Mouse (Mus musculus) brain, adult 10 weeks (tissue): ENCODE results near the gene Spem1. TPM values are rescaled to one million over a fixed set of nuclear protein-coding genes. Genes with fewer than 3 reads are reported as not detected.

Experiments used
- polyA plus RNA-seq: library from polyadenylated mRNA; stranded (reverse); fragments of 350-450 nt; fragmentation: Illumina TruSeq; extraction: RNeasy Lipid Tissue Mini Kit (QIAGEN cat#74804); gene quantifications from one replicate; pipeline ENCODE4 v1.2.3, GENCODE M21; 2015; ENCODE audit warnings: low read depth, low replicate concordance

The Spem1 gene
- not detected for polyA plus RNA-seq

GRCm38 (mm10) chr11:69822080-69822479, at the start of gene Spem1:
Gene Spem1 (minus strand): TSS chr11:69822180.

GRCm38 (mm10) chr11:69858113-69858998, 36.4 kb upstream of the Spem1 start, which contains the start of gene Tnk1:
Gene Tnk1 (minus strand): TSS chr11:69858730.

GRCm38 (mm10) chr11:69846198-69846680, 24.3 kb upstream of the Spem1 start, which contains the start of gene Plscr3:
Gene Plscr3 (plus strand): TSS chr11:69846376.

GRCm38 (mm10) chr11:69837952-69838713, 16.2 kb upstream of the Spem1 start, which contains the start of gene Tmem256:
Gene Tmem256 (plus strand): TSS chr11:69838514.

GRCm38 (mm10) chr11:69837604-69837951, 15.6 kb upstream of the Spem1 start, which contains the start of gene Nlgn2:
Gene Nlgn2 (minus strand): TSS chr11:69837784.

GRCm38 (mm10) chr11:69818365-69818764, 3.6 kb downstream of the Spem1 start, which contains the start of gene Spem2:
Gene Spem2 (minus strand): TSS chr11:69818465.

GRCm38 (mm10) chr11:69815155-69815554, 6.8 kb downstream of the Spem1 start, which contains the start of gene Gm39566:
Gene Gm39566 (minus strand): TSS chr11:69815298.

GRCm38 (mm10) chr11:69804972-69805909, 16.7 kb downstream of the Spem1 start, which contains the start of gene Tmem102:
Gene Tmem102 (minus strand): TSS chr11:69805624.

GRCm38 (mm10) chr11:69801379-69801977, 20.5 kb downstream of the Spem1 start, which contains the start of gene Fgf11:
Gene Fgf11 (minus strand): TSS chr11:69801857.

GRCm38 (mm10) chr11:69795168-69795982, 26.6 kb downstream of the Spem1 start, which contains the start of gene Chrnb1:
Gene Chrnb1 (minus strand): TSS chr11:69795943.

Other genes with a start within 250 kb of the Spem1 start
- gene Wrap53, start 241.9 kb downstream of the Spem1 start, polyA plus RNA-seq, result 12.1 TPM
- gene Trp53, start 241.8 kb downstream of the Spem1 start, polyA plus RNA-seq, result 21.0 TPM
- gene Atp1b2, start 216.2 kb downstream of the Spem1 start, polyA plus RNA-seq, result 372 TPM
- not detected for gene Shbg, start 204.3 kb downstream of the Spem1 start, polyA plus RNA-seq
- gene Sat2, start 200.2 kb downstream of the Spem1 start, polyA plus RNA-seq, result 20.6 TPM
- gene Fxr2, start 189.2 kb downstream of the Spem1 start, polyA plus RNA-seq, result 92.2 TPM
- gene Sox15, start 166.9 kb downstream of the Spem1 start, polyA plus RNA-seq, result not detected
- 97.8 TPM for gene Mpdu1, start 159.5 kb downstream of the Spem1 start, polyA plus RNA-seq
- gene Cd68, start 156.0 kb downstream of the Spem1 start, polyA plus RNA-seq, result 18.2 TPM
- 435 TPM for gene Eif4a1, start 149.8 kb downstream of the Spem1 start, polyA plus RNA-seq
- 110 TPM for gene Senp3, start 140.1 kb downstream of the Spem1 start, polyA plus RNA-seq
- gene Tnfsf13, start 136.4 kb downstream of the Spem1 start, polyA plus RNA-seq, result 4.0 TPM
- gene Tnfsf12, start 126.3 kb downstream of the Spem1 start, polyA plus RNA-seq, result 14.5 TPM
- 2.1 TPM for gene Tnfsfm13, start 126.1 kb downstream of the Spem1 start, polyA plus RNA-seq
- gene Polr2a, start 63.5 kb downstream of the Spem1 start, polyA plus RNA-seq, result 26.2 TPM
- not detected for gene Slc35g3, start 60.2 kb downstream of the Spem1 start, polyA plus RNA-seq
- gene Zbtb4, start 56.3 kb downstream of the Spem1 start, polyA plus RNA-seq, result 61.8 TPM
- gene Chrnb1, start 26.2 kb downstream of the Spem1 start, polyA plus RNA-seq, result 0.61 TPM
- gene Fgf11, start 20.3 kb downstream of the Spem1 start, polyA plus RNA-seq, result 16.9 TPM
- not detected for gene Tmem102, start 16.6 kb downstream of the Spem1 start, polyA plus RNA-seq
- gene Gm39566, start 6.9 kb downstream of the Spem1 start, polyA plus RNA-seq, result not detected
- not detected for gene Spem2, start 3.7 kb downstream of the Spem1 start, polyA plus RNA-seq
- gene Nlgn2, start 15.6 kb upstream of the Spem1 start, polyA plus RNA-seq, result 101 TPM
- gene Tmem256, start 16.3 kb upstream of the Spem1 start, polyA plus RNA-seq, result 280 TPM
- 18.8 TPM for gene Plscr3, start 24.2 kb upstream of the Spem1 start, polyA plus RNA-seq
- gene Tnk1, start 36.5 kb upstream of the Spem1 start, polyA plus RNA-seq, result not detected
- gene Tmem95, start 55.8 kb upstream of the Spem1 start, polyA plus RNA-seq, result not detected
- gene Kctd11, start 59.2 kb upstream of the Spem1 start, polyA plus RNA-seq, result 1.7 TPM
- gene Acap1, start 73.4 kb upstream of the Spem1 start, polyA plus RNA-seq, result not detected
- 0.33 TPM for gene 2810408A11Rik, start 78.8 kb upstream of the Spem1 start, polyA plus RNA-seq
- 63.2 TPM for gene Neurl4, start 78.9 kb upstream of the Spem1 start, polyA plus RNA-seq
- 35.4 TPM for gene Gps2, start 91.7 kb upstream of the Spem1 start, polyA plus RNA-seq
- gene Eif5a, start 99.8 kb upstream of the Spem1 start, polyA plus RNA-seq, result 640 TPM
- 4.8 TPM for gene Ybx2, start 113.6 kb upstream of the Spem1 start, polyA plus RNA-seq
- 1.4 TPM for gene Slc2a4, start 126.0 kb upstream of the Spem1 start, polyA plus RNA-seq
- gene Cldn7, start 142.6 kb upstream of the Spem1 start, polyA plus RNA-seq, result not detected
- 108 TPM for gene Ctdnep1, start 159.0 kb upstream of the Spem1 start, polyA plus RNA-seq
- gene Elp5, start 160.3 kb upstream of the Spem1 start, polyA plus RNA-seq, result 115 TPM
- 346 TPM for gene Gabarap, start 169.0 kb upstream of the Spem1 start, polyA plus RNA-seq
- 56.1 TPM for gene Phf23, start 173.6 kb upstream of the Spem1 start, polyA plus RNA-seq
- 17.5 TPM for gene Dvl2, start 178.4 kb upstream of the Spem1 start, polyA plus RNA-seq
- gene Acadvl, start 193.2 kb upstream of the Spem1 start, polyA plus RNA-seq, result 53.6 TPM
- 491 TPM for gene Dlg4, start 194.8 kb upstream of the Spem1 start, polyA plus RNA-seq
- 2.2 TPM for gene Asgr1, start 231.9 kb upstream of the Spem1 start, polyA plus RNA-seq